Mouse (Mus musculus) CH12.LX (cell line): ENCODE results near the gene Gpr19.

Experiments
- CTCF ChIP-seq, 2 experiments: IDR thresholded peaks in 1 of 2; conservative IDR thresholded peaks in 1 of 2; 2 replicates each; pipeline ENCODE4 v1.5.1; 2011 to 2012; ENCODE audit warnings: low read depth in 2 of 2, low read length in 2 of 2, improper control_type of control experiment in 1 of 2, inconsistent platforms in 1 of 2, mild to moderate bottlenecking in 1 of 2, moderate library complexity in 1 of 2
- E2F4 ChIP-seq: IDR thresholded peaks from 2 replicates; pipeline ENCODE4 v1.6.1; 2011; ENCODE audit warnings: low read depth, low read length, improper control_type of control experiment; ENCODE audit not compliant: insufficient replicate concordance
- EP300 ChIP-seq: IDR thresholded peaks from 2 replicates; pipeline ENCODE4 v1.6.1; 2011; ENCODE audit warnings: low read length, improper control_type of control experiment
- MXI1 ChIP-seq: IDR thresholded peaks from 2 replicates; pipeline ENCODE4 v1.6.1; 2011; ENCODE audit warnings: mild to moderate bottlenecking, low read depth, low read length, improper control_type of control experiment
- POLR2A ChIP-seq: IDR thresholded peaks from 2 replicates; pipeline ENCODE4 v1.6.1; 2011; ENCODE audit warnings: low read depth, mild to moderate bottlenecking, improper control_type of control experiment, low read length
- UBTF ChIP-seq: IDR thresholded peaks from 2 replicates; pipeline ENCODE4 v1.6.1; 2012; ENCODE audit warnings: low read depth, mild to moderate bottlenecking, inconsistent platforms, low read length, improper control_type of control experiment, moderate library complexity
- ZNF384 ChIP-seq: IDR thresholded peaks from 2 replicates; pipeline ENCODE4 v1.6.1; 2012; ENCODE audit warnings: low read depth, low read length, improper control_type of control experiment, inconsistent platforms

GRCm38 (mm10) chr6:134849985-134850384 is 48.4 kb downstream of the Gpr19 start:
- no peak for TF ChIP-seq E2F4
- no peak for TF ChIP-seq EP300
- TF ChIP-seq CTCF (conservative IDR thresholded peaks at IDR 0.05 in 1 of 2, IDR thresholded peaks at IDR 0.05 in 1 of 2; ENCODE audit: low read depth in 2 of 2, low read length in 2 of 2): no peak
- no peak for TF ChIP-seq POLR2A
- TF ChIP-seq ZNF384: no peak
- no peak for TF ChIP-seq UBTF
- TF ChIP-seq MXI1: no peak
